Mouse (Mus musculus) effector memory CD4-positive, alpha-beta T cell, adult 7 months (primary cell): ENCODE results near the gene Kcne2. TPM values are rescaled to one million over a fixed set of nuclear protein-coding genes. Genes with fewer than 3 reads are reported as not detected.

Experiments
- polyA plus RNA-seq: library from polyadenylated mRNA; unstranded; fragments of 100-300 nt; shearing (Covaris generic); gene quantifications from one replicate; pipeline ENCODE4 v1.2.1, GENCODE M21; 2017

Kcne2 gene
- polyA plus RNA-seq: 0.39 TPM

DNA sequence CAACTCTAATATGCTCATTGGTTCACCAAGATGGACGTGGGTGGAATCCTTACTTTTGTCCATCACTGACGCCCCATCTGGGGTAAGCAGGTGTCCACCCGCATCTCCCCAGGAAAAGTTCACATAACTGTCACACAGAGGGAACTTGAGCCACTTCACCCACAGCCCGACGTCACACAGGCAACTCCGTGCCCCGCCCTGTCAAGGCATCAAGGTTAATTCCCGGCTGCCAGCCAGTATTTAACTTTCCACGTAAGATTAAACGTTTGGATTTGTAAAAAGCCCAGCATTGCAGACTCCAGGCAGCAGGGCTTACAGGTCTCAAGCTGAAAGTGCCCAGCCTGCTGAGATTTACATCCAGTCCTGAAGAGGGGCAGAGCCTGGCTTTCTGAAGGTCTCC is at the start of gene Kcne2:
TSS of gene Kcne2 (plus strand) at position 289 of the 400 bp plus-strand sequence.

DNA sequence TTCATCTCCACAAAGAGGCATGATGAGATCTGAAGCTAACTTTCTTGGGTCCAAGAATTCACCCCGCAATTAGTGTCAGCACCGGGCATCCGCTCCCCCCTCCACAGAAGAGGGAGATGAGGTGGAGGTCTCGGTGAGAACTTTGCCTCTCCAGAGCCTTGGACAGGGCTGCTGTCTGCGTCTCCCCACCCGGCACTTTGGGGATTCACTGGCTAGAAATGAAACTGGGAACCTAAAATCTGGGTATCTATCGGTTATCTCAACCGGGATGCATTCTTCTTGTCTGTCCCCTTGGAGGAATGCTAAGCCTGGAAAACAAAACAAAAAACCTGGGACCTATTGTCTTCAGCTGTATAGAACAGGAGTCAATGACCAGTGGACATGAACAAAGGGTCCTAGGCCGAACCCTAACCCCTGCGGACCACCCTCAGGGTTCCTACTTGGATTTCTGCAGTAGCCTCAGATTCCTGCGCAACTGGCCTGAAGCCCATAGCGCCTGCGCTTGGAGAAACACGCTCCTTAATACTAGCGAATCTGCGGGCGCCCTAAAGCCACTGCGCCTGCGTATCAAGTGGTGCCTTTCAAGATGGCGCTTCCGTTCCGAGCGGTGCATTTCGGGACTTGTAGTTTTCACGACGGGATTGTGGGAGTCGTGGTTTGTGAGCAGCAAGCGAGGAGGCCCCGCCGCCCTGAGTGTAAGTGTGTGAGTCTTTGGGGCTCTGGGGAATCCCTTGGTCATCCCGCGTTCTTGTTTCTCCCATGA is 8.6 kb downstream of the Kcne2 start, which contains the start of gene Smim11:
TSS of gene Smim11 (plus strand) at position 638 of the 763 bp plus-strand sequence.

GRCm38 (mm10) chr16:92321341-92321740 is 29.2 kb downstream of the Kcne2 start, which contains the start of gene Fam243:
TSS of gene Fam243 (minus strand) at chr16:92321441.

Other genes starting within 250 kb of the Kcne2 start
- gene Mrps6, start 234.1 kb upstream of the Kcne2 start, polyA plus RNA-seq: 55.8 TPM
- gene Gm49711, start 234.1 kb upstream of the Kcne2 start, polyA plus RNA-seq: 0.35 TPM
- 10.5 TPM for gene Slc5a3, start 234.1 kb upstream of the Kcne2 start, polyA plus RNA-seq
- 68.7 TPM for gene Smim11, start 8.9 kb downstream of the Kcne2 start, polyA plus RNA-seq
- gene Fam243, start 29.1 kb downstream of the Kcne2 start, polyA plus RNA-seq: not detected
- not detected for gene Kcne1, start 67.1 kb downstream of the Kcne2 start, polyA plus RNA-seq
- gene Rcan1, start 178.5 kb downstream of the Kcne2 start, polyA plus RNA-seq: 5.0 TPM
- gene Clic6, start 193.3 kb downstream of the Kcne2 start, polyA plus RNA-seq: 0.29 TPM